Mouse (Mus musculus) testis, adult 2 months (tissue): ENCODE measurements around the gene Nrip1.

Experiments
- CTCF ChIP-seq: fragments of 200-500 bp; IDR thresholded peaks from 2 replicates; pipeline ENCODE4 v1.5.1; 2012; ENCODE audit warnings: low read depth, mild to moderate bottlenecking, inconsistent platforms, low read length, moderate library complexity; ENCODE audit not compliant: control insufficient read depth, insufficient read depth, insufficient replicate concordance
- POLR2A ChIP-seq: fragments of 200-500 bp; IDR thresholded peaks from 2 replicates; pipeline ENCODE4 v1.6.1; 2012; ENCODE audit warnings: low read depth, mild to moderate bottlenecking, inconsistent platforms, low read length, moderate library complexity; ENCODE audit not compliant: control insufficient read depth

- no peak for TF ChIP-seq POLR2A
- TF ChIP-seq CTCF = 0 out of 2 replicates have a peak, but pooled peaks have one; percentile 5
These were observed 3.4 kb downstream of the Nrip1 start for GRCm38 (mm10) chr16:76370041-76370715.
